Mouse (Mus musculus): ENCODE data around the gene Cdk5rap2.

DNA sequence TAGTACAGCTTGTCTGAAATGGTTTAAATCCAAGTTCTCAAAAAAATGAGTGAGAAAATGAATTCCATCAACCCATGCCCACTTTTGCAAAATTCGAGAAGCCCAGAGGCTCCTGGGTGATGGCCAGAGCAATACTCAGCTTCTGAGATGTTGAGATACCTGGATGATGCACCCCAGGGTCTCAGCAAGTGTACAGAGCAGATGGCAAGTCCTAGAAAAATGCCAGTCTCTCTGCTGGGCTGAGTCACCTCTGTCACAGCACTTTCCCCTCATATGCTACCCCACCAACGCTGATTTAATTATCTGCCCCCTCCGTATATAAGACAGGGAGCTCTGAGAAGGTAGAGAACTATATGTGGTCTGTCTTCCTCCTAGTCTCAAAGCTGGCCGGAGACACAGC lies 137.3 kb downstream of the Cdk5rap2 start:
- TF ChIP-seq CTCF (IDR thresholded peaks at IDR 0.05; ENCODE audit: low read depth, low read length) (no peak), POLR2A (IDR thresholded peaks at IDR 0.05; ENCODE audit: borderline replicate concordance, low read depth, low read length) (no peak)
